Mouse (Mus musculus): Measurements from ENCODE around the gene Gm42688. TPM values are rescaled to one million over a fixed set of nuclear protein-coding genes. Genes with fewer than 3 reads are reported as not detected.

Gene Gm42688
- polyA plus RNA-seq, 1 experiment, result 9.9 TPM

DNA sequence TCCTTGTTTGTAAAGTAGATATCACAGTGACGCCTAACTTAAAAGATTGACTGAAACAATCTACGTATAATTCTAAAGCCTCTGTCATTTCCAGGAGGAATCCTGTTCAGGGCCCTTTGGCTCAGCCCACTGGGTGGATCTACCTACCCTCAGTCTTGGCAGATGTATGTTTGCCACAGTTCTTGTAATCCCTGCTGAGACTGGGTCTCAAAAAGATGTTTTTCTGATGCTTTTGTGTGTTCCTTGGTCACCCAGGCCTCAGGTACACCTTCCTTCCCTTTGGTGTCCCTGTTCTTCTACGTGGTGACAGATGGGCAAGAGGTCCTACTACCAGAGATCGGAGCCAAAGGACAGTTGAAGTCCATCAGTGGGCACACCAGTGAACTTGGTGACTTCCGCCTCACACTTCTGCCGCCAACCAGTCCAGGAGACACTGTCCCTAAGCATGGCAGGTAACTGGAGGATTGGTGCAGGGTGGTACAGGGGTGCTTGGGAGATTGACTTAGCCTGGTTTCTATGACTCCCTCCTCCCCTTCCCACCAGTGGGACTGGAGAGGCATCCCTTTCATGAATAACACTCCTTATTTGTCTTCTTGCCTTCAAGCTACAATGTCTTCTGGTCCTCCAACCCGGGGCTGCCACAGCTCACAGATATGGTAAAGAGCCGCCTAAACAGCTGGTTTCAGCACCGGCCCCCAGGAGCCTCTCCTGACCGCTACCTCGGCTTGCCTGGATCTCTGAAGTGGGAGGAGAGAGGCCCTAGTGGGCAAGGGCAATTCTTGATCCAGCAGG lies 15.2 kb downstream of the Gm42688 start:
- Histone ChIP-seq H3K27me3 (ENCODE audit: control insufficient read depth, insufficient read depth, low read length) (no peaks in the 10 kb centered on the region), H3K4me1 (ENCODE audit: control insufficient read depth, insufficient read depth, low read length) (peaks cover 15% of the 10 kb centered on the region), H3K4me3 (replicated peaks; ENCODE audit: insufficient read depth, low read depth, low read length) (peak overlapping the region; percentile 98), H3K27ac (ENCODE audit: insufficient read depth, low read length) (no peak overlapping the region)
- DNase-seq, result peak in 1 of 2 experiments; percentile 19
- TF ChIP-seq POLR2A (IDR thresholded peaks at IDR 0.05; ENCODE audit: borderline replicate concordance, insufficient read depth, low read length) (no peak), CTCF (IDR thresholded peaks at IDR 0.05; ENCODE audit: borderline replicate concordance, insufficient read depth, low read depth, low read length) (no peak)
- 49% methylated on average over 11 of the region's 11 CpGs for WGBS

DNA sequence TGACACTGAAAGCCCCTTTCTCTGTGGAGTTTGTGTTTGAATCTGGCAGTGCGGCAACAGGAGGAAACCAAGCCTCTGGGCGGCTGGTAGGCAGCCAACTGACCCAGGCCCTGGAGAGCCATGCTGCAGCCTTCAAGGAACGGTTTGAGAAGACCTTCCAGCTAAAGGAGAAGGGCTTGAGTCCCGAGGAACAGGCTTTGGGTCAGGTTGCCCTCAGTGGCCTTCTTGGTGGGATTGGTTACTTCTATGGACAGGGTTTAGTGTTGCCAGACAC lies 15.7 kb downstream of the Gm42688 start:
- Histone ChIP-seq H3K27me3 (ENCODE audit: control insufficient read depth, insufficient read depth, low read length) (no peaks in the 10 kb centered on the region), H3K4me3 (replicated peaks; ENCODE audit: insufficient read depth, low read depth, low read length) (no peak overlapping the region)
- no peak for DNase-seq

DNA sequence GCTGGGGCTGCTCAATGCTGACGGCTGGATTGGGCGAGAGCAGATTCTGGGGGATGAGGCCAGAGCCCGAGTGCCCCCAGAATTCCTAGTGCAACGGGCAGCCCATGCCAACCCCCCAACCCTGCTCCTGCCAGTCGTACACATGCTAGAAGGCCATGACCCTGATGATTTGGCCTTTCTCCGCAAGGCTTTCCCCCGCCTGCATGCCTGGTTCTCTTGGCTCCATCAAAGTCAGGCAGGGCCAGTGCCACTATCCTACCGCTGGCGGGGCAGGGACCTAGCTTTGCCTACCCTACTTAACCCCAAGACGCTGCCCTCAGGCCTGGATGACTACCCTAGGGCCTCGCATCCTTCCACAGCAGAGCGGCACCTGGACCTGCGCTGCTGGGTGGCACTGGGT lies 16.2 kb downstream of the Gm42688 start:
- peak in 1 of 2 experiments; percentile 13 for DNase-seq
- Histone ChIP-seq H3K27ac (ENCODE audit: insufficient read depth, low read length) (no peak overlapping the region), H3K4me1 (ENCODE audit: control insufficient read depth, insufficient read depth, low read length) (peaks cover 15% of the 10 kb centered on the region), H3K4me3 (replicated peaks; ENCODE audit: insufficient read depth, low read depth, low read length) (no peak overlapping the region), H3K27me3 (ENCODE audit: control insufficient read depth, insufficient read depth, low read length) (no peaks in the 10 kb centered on the region)
- WGBS, result 85% methylated on average over 13 of the region's 13 CpGs
- TF ChIP-seq CTCF (IDR thresholded peaks at IDR 0.05; ENCODE audit: borderline replicate concordance, insufficient read depth, low read depth, low read length), result no peak
- no peak for TF ChIP-seq POLR2A (IDR thresholded peaks at IDR 0.05; ENCODE audit: borderline replicate concordance, insufficient read depth, low read length)

More for the DNA sequence above, 15.7 kb downstream of the Gm42688 start:
- WGBS, result 66% methylated on average over 4 of the region's 4 CpGs
- Histone ChIP-seq H3K4me1 (ENCODE audit: control insufficient read depth, insufficient read depth, low read length) (peaks cover 15% of the 10 kb centered on the region), H3K27ac (ENCODE audit: insufficient read depth, low read length) (no peak overlapping the region)
- TF ChIP-seq POLR2A (IDR thresholded peaks at IDR 0.05; ENCODE audit: borderline replicate concordance, insufficient read depth, low read length) (no peak), CTCF (IDR thresholded peaks at IDR 0.05; ENCODE audit: borderline replicate concordance, insufficient read depth, low read depth, low read length) (no peak)

DNA sequence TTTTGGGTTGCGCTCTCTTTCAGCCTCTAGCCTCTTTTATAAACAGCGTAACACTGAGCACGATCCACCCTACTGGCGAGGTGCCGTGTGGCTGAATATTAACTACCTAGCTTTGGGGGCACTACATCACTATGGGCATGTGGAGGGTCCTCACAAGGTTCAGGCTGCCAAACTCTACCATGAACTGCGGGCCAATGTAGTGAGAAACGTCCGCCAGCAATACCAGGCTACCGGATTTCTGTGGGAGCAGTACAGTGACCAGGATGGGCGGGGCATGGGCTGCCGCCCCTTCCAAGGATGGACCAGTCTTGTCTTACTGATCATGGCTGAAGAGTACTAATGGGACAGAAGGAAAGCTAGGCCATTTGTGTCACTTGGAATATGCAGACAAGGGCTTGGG lies 17.0 kb downstream of the Gm42688 start:
- no peaks in the 10 kb centered on the region for H3K27me3 ChIP-seq (ENCODE audit: control insufficient read depth, insufficient read depth, low read length)
- peaks cover 15% of the 10 kb centered on the region for H3K4me1 ChIP-seq (ENCODE audit: control insufficient read depth, insufficient read depth, low read length)
- H3K4me3 ChIP-seq (replicated peaks; ENCODE audit: insufficient read depth, low read depth, low read length), result no peak overlapping the region
- whole genome bisulfite sequencing, result 64% methylated on average over 11 of the region's 11 CpGs
- TF ChIP-seq POLR2A (IDR thresholded peaks at IDR 0.05; ENCODE audit: borderline replicate concordance, insufficient read depth, low read length) (no peak), CTCF (IDR thresholded peaks at IDR 0.05; ENCODE audit: borderline replicate concordance, insufficient read depth, low read depth, low read length) (no peak)
- DNase-seq, result peak in 1 of 2 experiments; percentile 16
- no peak overlapping the region for H3K27ac ChIP-seq (ENCODE audit: insufficient read depth, low read length)

- no peak overlapping the region for H3K27ac ChIP-seq (ENCODE audit: insufficient read depth, low read length)
- peaks cover 15% of the 10 kb centered on the region for H3K4me1 ChIP-seq (ENCODE audit: control insufficient read depth, insufficient read depth, low read length)
- no peak for DNase-seq
- TF ChIP-seq POLR2A (IDR thresholded peaks at IDR 0.05; ENCODE audit: borderline replicate concordance, insufficient read depth, low read length), result no peak
- TF ChIP-seq CTCF (IDR thresholded peaks at IDR 0.05; ENCODE audit: borderline replicate concordance, insufficient read depth, low read depth, low read length), result no peak
- H3K4me3 ChIP-seq (replicated peaks; ENCODE audit: insufficient read depth, low read depth, low read length), result no peak overlapping the region
- H3K27me3 ChIP-seq (ENCODE audit: control insufficient read depth, insufficient read depth, low read length), result no peaks in the 10 kb centered on the region
- WGBS, result 52% methylated on average over 14 of the region's 14 CpGs
Measured at GRCm38 (mm10) chr6:83118825-83119733, 17.7 kb downstream of the Gm42688 start.

- Histone ChIP-seq H3K27ac (ENCODE audit: insufficient read depth, low read length) (no peak overlapping the region), H3K4me1 (ENCODE audit: control insufficient read depth, insufficient read depth, low read length) (peaks cover 15% of the 10 kb centered on the region), H3K27me3 (ENCODE audit: control insufficient read depth, insufficient read depth, low read length) (no peaks in the 10 kb centered on the region), H3K4me3 (replicated peaks; ENCODE audit: insufficient read depth, low read depth, low read length) (no peak overlapping the region)
- WGBS, result 17% methylated on average over 7 of the region's 7 CpGs
- DNase-seq, result peak in 1 of 2 experiments; percentile 41
- TF ChIP-seq POLR2A (IDR thresholded peaks at IDR 0.05; ENCODE audit: borderline replicate concordance, insufficient read depth, low read length) (no peak), CTCF (IDR thresholded peaks at IDR 0.05; ENCODE audit: borderline replicate concordance, insufficient read depth, low read depth, low read length) (no peak)
Measured at GRCm38 (mm10) chr6:83119734-83120051, 18.3 kb downstream of the Gm42688 start.

DNA sequence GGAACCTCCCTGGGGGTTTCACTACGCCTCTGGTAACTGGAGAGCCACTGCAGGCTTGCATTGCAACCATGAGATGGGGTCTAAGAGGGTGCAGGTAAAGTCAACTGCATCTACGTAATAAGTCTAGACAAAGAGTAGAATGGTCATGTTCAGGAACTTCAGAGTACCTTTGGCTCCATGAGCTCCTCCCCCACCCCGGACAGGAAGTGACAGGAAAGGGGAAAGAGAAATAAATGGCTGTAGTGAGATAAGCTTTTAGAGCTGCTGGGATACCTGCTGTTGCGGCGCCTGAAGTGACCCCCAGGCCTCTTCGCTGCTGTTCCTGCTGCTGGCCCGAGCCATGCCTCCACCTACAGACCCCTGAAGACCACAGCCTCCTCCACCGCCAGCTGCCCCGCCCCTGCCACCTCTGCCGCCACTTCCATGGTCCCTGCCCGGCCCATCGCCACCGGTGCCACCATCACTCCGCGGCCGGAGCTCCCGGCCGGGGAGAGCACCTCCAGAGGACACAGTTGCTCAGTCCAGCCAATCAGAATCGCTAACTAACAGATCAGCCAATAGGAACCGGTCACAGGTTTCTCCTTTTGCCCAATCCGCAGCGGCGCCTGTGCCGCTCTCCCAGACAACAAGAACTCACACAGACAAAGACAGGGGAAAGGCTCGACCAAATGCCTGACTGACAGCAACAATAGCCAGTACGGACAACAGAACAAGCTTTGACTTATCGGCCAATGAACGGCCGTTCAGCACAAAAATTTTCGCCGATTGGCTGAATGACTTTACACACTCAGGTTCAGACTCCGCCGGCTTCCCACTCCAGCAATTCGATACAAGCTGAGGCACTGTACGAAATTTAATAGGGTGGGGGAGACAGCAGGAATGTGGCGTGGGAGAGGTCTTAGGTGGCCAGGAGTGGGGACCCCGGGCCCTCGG lies 19.8 kb downstream of the Gm42688 start, which contains the start of gene Wbp1:
Wbp1 (minus strand) TSS at position 630 of the 933 bp plus-strand sequence.
- WGBS, result under 1% methylated on average over 38 of the region's 38 CpGs
- peak within 1 kb of the TSS; percentile 59 for H3K27ac ChIP-seq (ENCODE audit: insufficient read depth, low read length)
- peak within 1 kb of the TSS; percentile 81 for H3K4me3 ChIP-seq (replicated peaks; ENCODE audit: insufficient read depth, low read depth, low read length)
- TF ChIP-seq CTCF (IDR thresholded peaks at IDR 0.05; ENCODE audit: borderline replicate concordance, insufficient read depth, low read depth, low read length) (no peak), POLR2A (IDR thresholded peaks at IDR 0.05; ENCODE audit: borderline replicate concordance, insufficient read depth, low read length) (peak; percentile 70)
- H3K4me1 ChIP-seq (ENCODE audit: control insufficient read depth, insufficient read depth, low read length), result peaks cover 11% of the 10 kb centered on the region
- DNase-seq, result peak; percentile 92 to 99
- no peaks in the 10 kb centered on the region for H3K27me3 ChIP-seq (ENCODE audit: control insufficient read depth, insufficient read depth, low read length)

All from cerebellum, adult 2 months (tissue).